Mouse (Mus musculus) heart, postnatal 36 days (tissue): Measurements from ENCODE around the gene Deup1. TPM values are rescaled to one million over a fixed set of nuclear protein-coding genes. Genes with fewer than 3 reads are reported as not detected.
"Not testable (repeated sequence)": the region's sequence is repeated elsewhere in the genome, so short reads cannot be mapped to it uniquely, and the experiment has no call there.

Experiments
- DNase-seq, 2 experiments: peaks; one replicate each; pipeline ENCODE4 v3.0.0; 2021 to 2022
- intact Hi-C: fragments of 180-260 bp; cut with DNase I; formaldehyde crosslinking; loops from one replicate; pipeline ENCODE4 v1.15.1; 2025
- total RNA-seq, 2 experiments: library from RNA; stranded (reverse); gene quantifications; 2 replicates each; pipeline ENCODE4 v1.2.3; 2021

The Deup1 gene
- total RNA-seq, 2 experiments from 2014 or later: 0.08 TPM; not detected in 1

- intact Hi-C loops: no loop called here
- no peak for DNase-seq
These were observed 33.6 kb downstream of the Deup1 start for GRCm38 (mm10) chr9:15594148-15594547.

GRCm38 (mm10) chr9:15587157-15587854, 40.4 kb downstream of the Deup1 start:
- no peak for DNase-seq
- intact Hi-C loops: no loop called here

GRCm38 (mm10) chr9:15585956-15586355, 41.8 kb downstream of the Deup1 start:
- intact Hi-C loops: no loop called here
- no peak for DNase-seq

DNA sequence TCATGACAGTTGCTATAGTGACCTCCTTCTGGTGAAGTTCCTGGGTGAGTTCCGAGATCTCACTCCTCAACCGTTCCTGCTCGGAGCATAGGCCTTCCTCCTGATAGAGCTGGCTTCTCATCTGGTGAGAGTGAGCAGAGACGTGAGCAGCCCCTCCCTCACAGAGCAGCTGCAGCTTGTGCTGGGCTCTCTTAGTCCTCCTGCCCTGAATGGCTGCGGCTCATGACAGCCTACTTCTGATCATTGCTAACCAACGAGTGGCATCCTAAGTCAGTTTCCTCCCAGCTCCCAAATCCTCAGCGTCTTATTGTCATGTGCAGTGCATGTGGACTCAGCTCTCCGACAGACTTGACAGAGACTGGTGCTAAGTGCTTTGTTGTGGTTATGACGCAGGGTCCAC, 43.5 kb downstream of the Deup1 start:
- intact Hi-C loops: no loop called here
- DNase-seq: no peak

DNA sequence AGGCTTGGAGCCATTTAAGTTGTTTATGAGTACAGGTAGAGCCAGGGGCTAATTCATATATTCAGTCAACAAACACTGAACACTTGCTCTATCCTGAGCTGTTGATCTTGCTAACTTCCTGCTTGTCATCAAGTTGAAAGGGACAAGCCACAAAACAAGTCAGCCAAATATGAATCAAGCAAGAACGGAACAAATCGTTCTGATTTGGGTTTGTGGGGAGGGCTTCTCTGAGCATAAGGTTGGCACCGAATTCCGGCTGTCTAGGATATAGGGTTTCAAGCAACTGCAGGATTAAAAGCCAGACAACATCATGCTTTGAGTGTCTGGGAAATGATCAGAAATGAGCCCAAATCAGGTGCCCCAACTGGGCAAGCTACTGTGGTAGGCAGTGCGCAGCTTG, 45.7 kb downstream of the Deup1 start:
- intact Hi-C loops: no loop called here
- no peak for DNase-seq

- intact Hi-C loops: no loop called here
- no peak for DNase-seq
These were observed 47.6 kb downstream of the Deup1 start for GRCm38 (mm10) chr9:15580176-15580575.

GRCm38 (mm10) chr9:15578946-15579345, 48.8 kb downstream of the Deup1 start:
- intact Hi-C loops: no loop called here
- no peak for DNase-seq

DNA sequence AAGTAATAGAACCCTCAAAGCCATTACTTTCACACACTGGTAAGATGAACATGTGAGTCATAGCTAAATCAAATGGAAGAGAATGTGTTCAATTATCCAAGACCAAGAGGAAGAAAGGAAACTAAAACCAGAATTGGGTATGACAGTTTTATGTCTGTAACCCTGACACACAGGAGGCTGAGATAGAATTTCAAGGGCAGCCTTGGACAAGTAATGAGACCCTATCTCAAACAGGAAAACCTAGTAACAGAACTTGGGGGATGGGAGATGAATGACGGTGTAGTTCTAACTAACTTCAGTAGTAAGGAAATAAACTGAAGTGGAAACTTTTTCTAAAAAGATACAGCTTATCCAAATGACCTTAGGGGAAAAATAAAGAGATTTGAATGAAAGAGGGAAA, 49.3 kb downstream of the Deup1 start:
- no peak for DNase-seq
- intact Hi-C loops: no loop called here

DNA sequence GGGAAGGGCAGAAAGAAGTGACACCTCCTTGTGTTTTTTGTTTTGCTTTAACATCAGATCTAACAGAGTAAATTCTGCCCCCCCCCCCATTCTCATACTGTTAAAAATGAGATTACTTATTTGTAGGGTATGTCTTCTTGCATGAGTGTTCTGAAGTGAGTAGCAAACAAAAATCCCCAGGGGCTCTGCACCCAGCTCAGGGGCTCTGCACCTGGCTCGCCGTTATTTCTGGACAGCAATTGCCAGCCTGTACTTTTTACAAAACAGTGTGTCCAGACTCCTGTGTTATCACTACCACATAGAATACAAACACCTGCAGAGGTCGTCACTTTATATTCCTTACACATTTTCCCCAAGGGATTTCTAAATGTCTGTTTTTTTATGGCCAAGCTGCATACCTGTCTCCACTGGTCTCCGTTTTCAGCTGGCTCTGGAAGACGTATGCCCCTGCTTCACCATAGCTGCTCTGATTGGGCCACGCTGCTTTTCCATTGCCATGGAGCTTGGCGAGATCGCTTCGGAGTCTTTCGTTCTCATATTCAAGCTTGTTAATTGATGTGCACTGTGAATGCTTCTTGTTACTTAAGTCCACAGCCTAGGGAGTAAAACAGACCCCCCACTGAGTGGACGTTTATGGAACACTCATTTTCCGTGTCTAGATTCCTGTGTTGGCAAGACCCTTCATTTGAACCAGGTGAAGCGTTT, 52.8 kb downstream of the Deup1 start:
- intact Hi-C loops: no loop called here
- no peak for DNase-seq

DNA sequence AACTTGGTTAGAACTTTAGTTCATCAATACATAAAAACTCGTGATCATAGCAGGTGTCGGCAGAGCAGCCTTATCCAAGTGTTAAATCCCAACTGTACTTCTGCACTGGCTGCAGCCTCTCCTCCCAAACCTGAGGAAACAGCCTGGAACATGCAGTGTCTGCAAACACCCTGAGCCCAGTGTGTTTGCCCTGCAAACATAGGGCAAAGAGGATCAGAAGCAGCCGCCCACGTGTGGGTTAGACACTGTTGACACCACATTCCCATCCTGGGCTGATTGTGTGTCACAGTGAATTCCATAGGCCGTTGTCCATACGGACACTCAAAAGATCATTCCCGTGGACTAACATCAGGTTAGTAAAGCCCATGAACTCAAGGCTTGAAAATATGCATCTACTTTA, 65.4 kb downstream of the Deup1 start:
- DNase-seq: no peak
- intact Hi-C loops: no loop called here

DNA sequence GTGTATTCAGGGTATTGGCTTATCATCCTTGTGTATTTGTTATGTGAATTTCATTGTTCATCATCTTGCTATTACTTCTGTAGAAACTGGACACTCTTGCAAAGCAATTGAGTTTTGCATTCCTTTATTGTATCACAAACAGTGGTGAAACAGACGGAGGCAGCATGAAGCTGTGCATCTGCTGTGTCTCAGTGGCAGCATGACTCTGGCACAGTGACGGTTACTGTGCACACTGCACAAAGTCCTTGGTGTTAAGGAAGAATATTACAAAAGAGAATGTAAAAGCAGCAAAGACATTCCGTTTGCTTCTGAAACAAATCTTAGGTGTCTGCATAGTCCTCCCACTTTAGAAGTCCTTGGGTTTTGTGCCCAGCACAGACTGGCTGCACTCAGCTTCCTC, 67.3 kb downstream of the Deup1 start:
- intact Hi-C loops: no loop called here
- no peak for DNase-seq

GRCm38 (mm10) chr9:15553322-15553721, 74.4 kb downstream of the Deup1 start:
- no peak for DNase-seq
- intact Hi-C loops: no loop called here

GRCm38 (mm10) chr9:15551933-15552851, 75.5 kb downstream of the Deup1 start:
- DNase-seq: no peak
- intact Hi-C loops: no loop called here

GRCm38 (mm10) chr9:15551073-15551472, 76.7 kb downstream of the Deup1 start:
- DNase-seq, intact Hi-C loops: not testable (repeated sequence)

DNA sequence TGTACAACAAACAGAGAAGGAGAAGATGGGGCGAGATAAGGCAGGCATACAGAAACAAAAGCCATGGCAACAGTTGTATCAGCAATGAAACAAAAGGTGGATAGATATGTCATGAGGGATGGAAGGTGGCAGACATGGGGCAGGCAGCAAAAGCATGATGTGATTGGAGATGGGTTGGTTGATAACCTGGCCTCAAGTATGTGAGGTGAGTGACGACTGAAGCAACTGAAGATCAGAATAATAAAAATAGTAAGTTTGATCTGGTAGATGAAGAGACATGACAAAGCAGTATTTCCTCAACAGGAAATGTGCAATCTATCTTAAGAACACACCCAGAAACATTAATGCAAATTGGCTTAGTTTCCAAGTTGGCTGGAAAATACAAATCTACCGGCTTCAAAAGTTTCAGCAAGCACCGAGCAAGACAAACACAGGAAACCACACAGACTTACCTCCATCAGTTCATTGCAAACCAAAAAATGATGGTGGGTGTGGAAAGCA, 77.2 kb downstream of the Deup1 start:
- intact Hi-C loops: no loop called here
- DNase-seq: no peak

DNA sequence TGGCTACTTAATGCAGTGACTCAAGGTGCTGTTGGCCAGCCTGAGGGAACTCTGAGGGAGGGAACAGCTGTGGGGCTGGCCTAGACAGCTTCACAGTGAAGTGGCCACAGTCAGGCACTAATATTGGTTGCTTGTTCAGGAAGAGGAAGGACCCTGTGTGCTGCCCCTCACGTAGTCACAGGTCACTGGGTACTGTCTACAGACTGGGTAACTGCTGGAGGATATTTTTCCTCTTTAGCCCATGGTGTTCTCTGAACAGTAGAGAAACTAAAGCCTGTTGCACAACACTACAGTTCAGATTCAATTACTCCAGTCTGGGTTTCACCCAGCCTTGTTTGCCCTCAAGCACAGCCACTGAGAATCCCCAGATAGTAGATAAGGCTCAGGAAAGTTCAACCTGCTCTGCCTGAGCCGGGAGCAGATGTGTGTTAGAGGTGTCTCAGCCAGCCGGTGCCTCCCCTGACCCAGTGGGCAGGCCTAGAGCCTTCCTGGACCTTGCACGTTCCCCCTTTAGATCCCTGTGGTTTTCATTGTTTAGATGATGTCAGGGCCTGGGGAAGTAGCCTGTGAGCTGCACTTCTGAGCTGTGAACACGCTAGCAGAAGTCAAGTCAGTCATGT, 85.9 kb downstream of the Deup1 start:
- no peak for DNase-seq
- intact Hi-C loops: no loop called here

GRCm38 (mm10) chr9:15538979-15539533, 88.7 kb downstream of the Deup1 start:
- no peak for DNase-seq
- intact Hi-C loops: no loop called here

GRCm38 (mm10) chr9:15537455-15538048, 90.2 kb downstream of the Deup1 start:
- intact Hi-C loops: no loop called here
- DNase-seq: no peak

DNA sequence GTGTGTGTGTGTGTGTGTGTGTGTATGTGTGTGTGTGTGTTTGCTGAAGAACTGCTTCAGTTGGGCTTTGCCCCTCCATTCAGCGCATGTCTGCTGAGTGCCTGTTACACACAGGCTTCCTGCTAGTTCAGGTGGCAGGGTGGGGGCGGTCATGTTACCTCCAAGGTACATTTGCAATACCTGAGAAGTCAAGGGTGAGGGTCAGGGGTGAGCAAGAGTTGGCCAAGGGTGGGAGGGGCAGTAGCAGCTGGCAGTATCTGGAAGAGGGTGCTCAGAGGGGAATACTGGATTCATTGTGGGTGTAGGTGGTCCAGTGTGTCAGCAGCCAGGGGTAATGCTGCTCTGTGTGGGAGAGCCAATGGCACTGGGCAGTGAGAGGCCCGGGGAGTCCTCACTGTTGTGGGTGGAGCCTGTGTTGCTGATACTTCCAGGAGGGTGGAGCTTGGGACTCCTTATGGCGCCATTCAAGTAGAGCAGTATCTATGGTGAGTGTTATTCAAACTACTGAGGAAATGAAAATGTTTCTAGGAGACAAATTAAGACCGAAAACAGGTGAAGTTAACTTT, 90.8 kb downstream of the Deup1 start:
- intact Hi-C loops: no loop called here
- no peak for DNase-seq

- intact Hi-C loops: no loop called here
- DNase-seq: peak in 1 of 2 experiments; percentile 25
These were observed 92.3 kb downstream of the Deup1 start for GRCm38 (mm10) chr9:15535418-15535817.
